Mouse (Mus musculus): ENCODE measurements around the gene Nos1ap. TPM values are rescaled to one million over a fixed set of nuclear protein-coding genes. Genes with fewer than 3 reads are reported as not detected.

The Nos1ap gene
- polyA plus RNA-seq, 1 experiment = 20.0 TPM

DNA sequence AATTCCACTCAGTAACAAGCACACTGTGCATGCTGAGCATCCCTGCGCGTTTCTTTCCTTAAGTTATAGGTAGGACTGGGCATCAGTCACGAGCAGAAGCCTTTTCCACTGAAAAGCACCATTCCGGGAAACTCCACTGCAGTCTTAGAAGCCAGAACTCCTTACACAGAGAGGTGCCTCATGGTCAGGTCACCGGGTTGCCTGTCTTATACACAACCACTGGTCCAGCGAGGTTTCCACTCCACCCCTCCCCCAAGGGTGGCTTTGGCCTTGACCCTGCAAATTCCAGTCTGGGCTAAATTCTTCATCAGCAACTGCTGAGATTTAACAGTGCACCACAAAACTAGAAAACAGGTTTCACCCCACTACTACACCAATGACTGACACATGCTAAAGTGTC, 1.3 kb downstream of the Nos1ap start:
- Histone ChIP-seq H3K4me1 (ENCODE audit: control insufficient read depth, insufficient read depth, low read length) (peaks cover 10% of the 10 kb centered on the region), H3K27me3 (replicated peaks; ENCODE audit: control insufficient read depth, insufficient read depth, low read length) (no peaks in the 10 kb centered on the region), H3K36me3 (ENCODE audit: control insufficient read depth, insufficient read depth, low read length) (no peaks in the 10 kb centered on the region), H3K27ac (ENCODE audit: insufficient read depth, low read depth, low read length) (0 out of 2 replicates have a peak overlapping the region, but pooled peaks have one; percentile 14), H3K4me3 (ENCODE audit: insufficient read depth, low read depth, low read length) (peak overlapping the region; percentile 53; the same call in 1 of the 2 replicates)
- TF ChIP-seq CTCF (conservative IDR thresholded peaks at IDR 0.05; ENCODE audit: insufficient read depth, insufficient read length, low read depth, low read length) = no peak
- no peak for TF ChIP-seq POLR2A (IDR thresholded peaks at IDR 0.05; ENCODE audit: low read depth, low read length)
- DNase-seq = peak; percentile 80
- 21% methylated on average over 6 of the region's 6 CpGs for WGBS

DNA sequence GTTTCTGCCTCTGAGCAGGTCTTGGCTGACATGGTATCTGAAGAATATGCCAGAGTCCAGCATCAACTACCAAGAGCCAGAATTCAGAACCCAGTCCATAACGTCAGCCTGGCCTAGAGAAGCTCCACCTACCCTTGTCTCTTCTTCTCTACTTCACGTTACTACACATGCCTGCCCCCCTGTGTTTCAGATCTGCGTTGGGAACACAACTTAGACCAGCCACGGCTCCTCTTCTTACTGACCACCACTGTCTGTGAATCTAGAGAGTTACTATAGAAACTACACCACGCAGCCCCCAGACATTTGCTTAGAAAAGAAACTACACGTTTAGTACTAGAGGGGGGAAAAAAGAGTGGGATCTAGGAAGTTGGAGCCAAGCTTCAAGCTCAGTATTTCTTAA, 2.9 kb downstream of the Nos1ap start:
- TF ChIP-seq CTCF (conservative IDR thresholded peaks at IDR 0.05; ENCODE audit: insufficient read depth, insufficient read length, low read depth, low read length) (no peak), POLR2A (IDR thresholded peaks at IDR 0.05; ENCODE audit: low read depth, low read length) (no peak)
- Histone ChIP-seq H3K27ac (ENCODE audit: insufficient read depth, low read depth, low read length) (no peak overlapping the region; the same call in 1 of the 2 replicates), H3K4me1 (ENCODE audit: control insufficient read depth, insufficient read depth, low read length) (peaks cover 10% of the 10 kb centered on the region), H3K27me3 (replicated peaks; ENCODE audit: control insufficient read depth, insufficient read depth, low read length) (no peaks in the 10 kb centered on the region), H3K4me3 (ENCODE audit: insufficient read depth, low read depth, low read length) (0 out of 2 replicates have a peak overlapping the region, but pooled peaks have one; percentile 6), H3K36me3 (ENCODE audit: control insufficient read depth, insufficient read depth, low read length) (no peaks in the 10 kb centered on the region)
- 69% methylated on average over 6 of the region's 6 CpGs for WGBS
- DNase-seq = no peak

DNA sequence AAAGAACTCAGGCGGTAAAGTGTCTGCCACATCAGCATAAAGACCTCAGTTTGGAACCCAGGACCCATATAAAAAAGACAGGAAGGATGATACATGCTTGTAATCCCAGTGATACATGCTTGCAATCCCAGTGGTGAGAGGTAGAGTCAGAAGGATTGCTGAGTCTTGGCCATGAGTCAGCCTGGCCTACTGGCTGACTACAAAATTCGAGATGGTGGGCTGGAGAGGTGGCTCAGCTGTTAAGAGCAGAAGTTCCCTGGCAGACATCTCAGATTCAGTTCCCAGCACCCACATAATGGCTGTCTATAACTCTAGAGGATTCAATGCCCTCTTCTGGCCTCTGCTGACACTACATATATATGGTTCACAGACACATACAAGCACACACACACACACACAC, 5.7 kb downstream of the Nos1ap start:
- no peak overlapping the region for H3K27ac ChIP-seq (ENCODE audit: insufficient read depth, low read depth, low read length)
- no peak overlapping the region for H3K4me3 ChIP-seq (ENCODE audit: insufficient read depth, low read depth, low read length)
- TF ChIP-seq CTCF (conservative IDR thresholded peaks at IDR 0.05; ENCODE audit: insufficient read depth, insufficient read length, low read depth, low read length) (no peak), POLR2A (IDR thresholded peaks at IDR 0.05; ENCODE audit: low read depth, low read length) (no peak)
- DNase-seq = no peak
- no peaks in the 10 kb centered on the region for H3K36me3 ChIP-seq (ENCODE audit: control insufficient read depth, insufficient read depth, low read length)
- no peaks in the 10 kb centered on the region for H3K27me3 ChIP-seq (replicated peaks; ENCODE audit: control insufficient read depth, insufficient read depth, low read length)
- 88% methylated on average over 2 of the region's 2 CpGs for WGBS
- H3K4me1 ChIP-seq (ENCODE audit: control insufficient read depth, insufficient read depth, low read length) = peaks cover 34% of the 10 kb centered on the region

DNA sequence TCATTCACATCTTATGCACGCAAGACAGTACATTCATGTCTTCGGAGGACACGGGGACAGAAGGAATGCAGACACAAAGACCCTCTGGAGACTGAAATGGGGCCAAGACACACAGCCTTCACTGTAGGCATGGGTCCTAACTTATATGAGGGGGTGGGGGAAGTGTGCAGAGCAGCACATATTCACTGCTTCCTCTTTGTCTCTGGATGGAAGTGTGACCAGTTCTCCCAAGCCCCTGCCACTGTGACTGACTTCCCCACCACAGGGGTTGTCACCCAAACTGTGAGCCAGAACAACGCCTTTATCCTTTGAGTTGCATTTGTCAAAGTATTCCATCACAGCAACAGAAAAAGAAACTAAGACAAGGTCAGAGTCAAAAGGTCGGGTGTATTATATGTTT, 7.3 kb downstream of the Nos1ap start:
- Histone ChIP-seq H3K27me3 (replicated peaks; ENCODE audit: control insufficient read depth, insufficient read depth, low read length) (no peaks in the 10 kb centered on the region), H3K4me3 (ENCODE audit: insufficient read depth, low read depth, low read length) (no peak overlapping the region), H3K4me1 (ENCODE audit: control insufficient read depth, insufficient read depth, low read length) (peaks cover 29% of the 10 kb centered on the region), H3K27ac (ENCODE audit: insufficient read depth, low read depth, low read length) (no peak overlapping the region), H3K36me3 (ENCODE audit: control insufficient read depth, insufficient read depth, low read length) (no peaks in the 10 kb centered on the region)
- TF ChIP-seq CTCF (conservative IDR thresholded peaks at IDR 0.05; ENCODE audit: insufficient read depth, insufficient read length, low read depth, low read length) = no peak
- no peak for TF ChIP-seq POLR2A (IDR thresholded peaks at IDR 0.05; ENCODE audit: low read depth, low read length)
- no peak for DNase-seq
- 87% methylated on average over 5 of the region's 5 CpGs for WGBS

DNA sequence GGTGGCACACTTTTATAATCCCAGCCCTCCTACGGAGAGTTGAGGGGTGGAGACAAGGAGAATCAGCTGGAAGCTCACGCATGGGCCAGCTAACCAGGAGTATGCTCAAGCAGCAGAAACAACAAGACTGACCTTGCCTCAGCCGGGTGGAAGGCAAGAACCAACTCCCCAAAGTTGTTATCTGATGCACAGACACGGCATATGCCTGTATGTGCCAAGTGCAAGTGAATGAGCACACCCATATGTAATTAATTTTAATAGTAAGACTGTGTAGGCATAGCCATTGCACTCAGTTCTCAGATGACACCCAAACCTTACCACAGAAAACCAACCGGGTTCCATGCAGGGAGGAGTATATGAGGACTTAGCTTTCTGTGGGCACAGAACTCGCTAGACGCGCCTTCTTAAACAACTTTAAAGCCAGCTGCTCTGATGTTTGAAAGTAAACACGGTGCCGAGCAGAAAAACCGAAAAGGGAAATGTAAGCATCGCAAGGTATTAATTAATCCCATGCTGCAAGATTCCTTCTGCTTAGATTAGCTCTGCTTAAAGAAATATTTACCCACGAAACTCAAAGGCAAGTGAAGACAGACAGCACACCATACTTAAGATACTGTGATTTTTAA, 9.1 kb downstream of the Nos1ap start:
- no peak overlapping the region for H3K4me3 ChIP-seq (ENCODE audit: insufficient read depth, low read depth, low read length)
- peak; percentile 15 for DNase-seq
- 34% methylated on average over 13 of the region's 13 CpGs for WGBS
- H3K36me3 ChIP-seq (ENCODE audit: control insufficient read depth, insufficient read depth, low read length) = no peaks in the 10 kb centered on the region
- H3K4me1 ChIP-seq (ENCODE audit: control insufficient read depth, insufficient read depth, low read length) = peaks cover 29% of the 10 kb centered on the region; the same call in 1 of the 2 replicates
- TF ChIP-seq POLR2A (IDR thresholded peaks at IDR 0.05; ENCODE audit: low read depth, low read length) = no peak
- TF ChIP-seq CTCF (conservative IDR thresholded peaks at IDR 0.05; ENCODE audit: insufficient read depth, insufficient read length, low read depth, low read length) = no peak
- no peak overlapping the region for H3K27ac ChIP-seq (ENCODE audit: insufficient read depth, low read depth, low read length)
- no peaks in the 10 kb centered on the region for H3K27me3 ChIP-seq (replicated peaks; ENCODE audit: control insufficient read depth, insufficient read depth, low read length)

DNA sequence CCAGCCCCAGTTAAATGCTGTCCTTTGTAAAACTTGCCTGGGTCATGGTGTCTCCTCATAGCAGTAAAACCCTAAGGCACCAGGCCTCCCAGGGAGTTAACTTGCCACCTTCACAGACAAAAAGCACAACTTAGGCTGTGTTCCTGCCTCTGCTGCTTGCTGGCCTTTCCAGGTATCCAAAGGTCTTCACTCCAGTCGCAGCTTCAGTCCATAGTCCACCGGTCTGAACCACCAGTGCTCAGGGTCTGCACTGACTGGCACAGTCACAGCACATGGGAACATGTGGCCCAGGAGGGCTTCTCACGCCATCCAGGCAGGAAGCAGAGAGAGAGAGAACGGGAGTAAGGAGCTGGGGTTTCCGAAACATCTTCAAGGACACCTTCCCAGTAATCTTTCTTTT, 10.2 kb downstream of the Nos1ap start:
- no peak overlapping the region; the same call in 1 of the 2 replicates for H3K27ac ChIP-seq (ENCODE audit: insufficient read depth, low read depth, low read length)
- H3K4me3 ChIP-seq (ENCODE audit: insufficient read depth, low read depth, low read length) = no peak overlapping the region
- H3K27me3 ChIP-seq (replicated peaks; ENCODE audit: control insufficient read depth, insufficient read depth, low read length) = no peaks in the 10 kb centered on the region
- H3K4me1 ChIP-seq (ENCODE audit: control insufficient read depth, insufficient read depth, low read length) = peaks cover 29% of the 10 kb centered on the region; the same call in 1 of the 2 replicates
- 74% methylated on average over 5 of the region's 5 CpGs for WGBS
- H3K36me3 ChIP-seq (ENCODE audit: control insufficient read depth, insufficient read depth, low read length) = no peaks in the 10 kb centered on the region
- DNase-seq = peak; percentile 87
- TF ChIP-seq POLR2A (IDR thresholded peaks at IDR 0.05; ENCODE audit: low read depth, low read length) (no peak), CTCF (conservative IDR thresholded peaks at IDR 0.05; ENCODE audit: insufficient read depth, insufficient read length, low read depth, low read length) (no peak)

DNA sequence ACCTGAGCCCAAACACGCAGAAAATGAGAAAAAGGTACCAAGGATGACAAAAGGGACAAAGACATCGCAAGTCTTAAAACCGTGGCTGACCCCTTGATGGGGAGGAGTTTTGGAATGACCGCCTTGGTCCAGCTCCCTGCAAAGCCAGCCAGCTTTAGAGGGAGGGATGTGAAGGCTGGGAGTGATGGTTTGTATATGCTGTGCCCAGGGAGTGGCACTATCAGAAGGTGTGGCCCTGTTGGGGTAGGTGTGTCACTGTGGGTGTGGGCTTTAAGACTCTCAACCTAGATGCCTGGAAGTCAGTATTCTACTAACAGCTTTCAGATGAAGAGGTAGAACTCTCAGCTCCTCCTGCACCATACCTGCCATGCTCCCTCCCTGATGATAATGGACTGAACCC, 10.6 kb downstream of the Nos1ap start:
- TF ChIP-seq POLR2A (IDR thresholded peaks at IDR 0.05; ENCODE audit: low read depth, low read length) = no peak
- peaks cover 29% of the 10 kb centered on the region; the same call in 1 of the 2 replicates for H3K4me1 ChIP-seq (ENCODE audit: control insufficient read depth, insufficient read depth, low read length)

More for the DNA sequence above, 10.6 kb downstream of the Nos1ap start:
- H3K27ac ChIP-seq (ENCODE audit: insufficient read depth, low read depth, low read length) = no peak overlapping the region
- no peak overlapping the region for H3K4me3 ChIP-seq (ENCODE audit: insufficient read depth, low read depth, low read length)
- 95% methylated on average over 4 of the region's 4 CpGs for WGBS
- no peak for DNase-seq
- no peaks in the 10 kb centered on the region for H3K36me3 ChIP-seq (ENCODE audit: control insufficient read depth, insufficient read depth, low read length)
- no peaks in the 10 kb centered on the region for H3K27me3 ChIP-seq (replicated peaks; ENCODE audit: control insufficient read depth, insufficient read depth, low read length)
